Mouse (Mus musculus): ENCODE measurements around the gene Shc2. TPM values are rescaled to one million over a fixed set of nuclear protein-coding genes. Genes with fewer than 3 reads are reported as not detected.

Gene Shc2
- total RNA-seq, 2 experiments from 2014 or later, result 44.0 to 44.8 TPM

DNA sequence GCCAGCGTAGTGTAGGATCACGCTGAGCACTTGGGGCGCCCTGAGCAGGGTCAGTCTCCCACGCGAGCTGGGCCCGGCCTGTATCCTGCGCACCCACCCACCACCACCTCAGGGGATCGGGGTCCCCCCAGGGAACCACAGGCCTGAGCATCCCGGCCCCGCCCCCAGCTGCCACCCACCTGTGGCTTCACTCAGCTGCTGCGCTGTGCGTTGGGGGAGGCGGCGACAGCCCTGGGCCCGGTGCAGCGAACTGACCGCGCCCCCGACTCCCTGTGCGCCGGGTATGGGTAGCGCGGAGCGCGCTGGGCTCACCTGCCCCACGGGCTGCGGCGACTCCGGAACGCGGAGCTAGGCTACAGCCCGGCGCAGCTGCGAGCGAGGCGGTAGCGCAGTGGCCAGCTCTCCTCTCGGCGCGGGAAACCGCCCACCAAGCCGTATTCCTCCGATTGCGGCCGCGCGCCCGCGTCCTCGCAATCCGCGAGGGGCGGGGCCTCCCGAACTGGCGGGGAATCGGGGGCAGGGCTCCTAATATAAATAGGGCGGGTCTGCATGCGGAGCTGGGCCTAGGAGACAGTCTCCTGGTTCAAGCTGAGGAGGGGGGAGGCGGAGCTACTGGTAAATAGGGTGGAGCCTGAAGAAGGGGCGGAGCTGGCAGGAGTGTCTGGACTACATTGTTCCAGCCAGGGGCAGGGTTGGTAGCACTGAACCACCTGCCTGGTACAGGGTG, 24.0 kb downstream of the Shc2 start, which contains the start of gene C2cd4c:
Gene C2cd4c (minus strand): TSS at position 448 of the 727 bp plus-strand sequence.
- DNase-seq, result peak; percentile 75 to 76

GRCm38 (mm10) chr10:79612192-79613135, 25.3 kb downstream of the Shc2 start:
- DNase-seq, result no peak

- no peak for DNase-seq
Measured at GRCm38 (mm10) chr10:79611296-79611695, 26.4 kb downstream of the Shc2 start.

GRCm38 (mm10) chr10:79609276-79609675, 28.4 kb downstream of the Shc2 start:
- no peak for DNase-seq

- no peak for DNase-seq
Measured at GRCm38 (mm10) chr10:79607892-79608291, 29.8 kb downstream of the Shc2 start.

DNA sequence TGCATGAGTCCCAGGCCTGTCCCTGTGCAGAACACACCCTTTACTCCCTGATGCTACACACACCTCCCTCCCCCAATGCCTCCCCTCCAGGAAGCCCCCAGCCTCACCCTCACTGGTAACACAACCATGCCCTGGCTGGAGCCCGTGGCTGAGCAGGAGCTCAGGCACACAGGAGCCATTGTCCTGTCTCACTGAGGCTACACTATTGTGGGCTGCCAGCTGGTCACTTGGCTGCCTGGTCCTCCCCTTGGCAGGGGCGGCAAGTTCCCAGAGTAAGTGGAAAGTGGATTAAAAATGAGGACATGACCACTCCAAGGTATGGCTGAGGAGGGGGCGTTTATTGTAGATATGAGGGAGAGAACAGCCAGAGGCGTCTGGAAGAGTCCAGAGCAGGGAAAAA, 31.2 kb downstream of the Shc2 start:
- no peak for DNase-seq

- DNase-seq, result no peak
Measured at GRCm38 (mm10) chr10:79597936-79598230, 39.8 kb downstream of the Shc2 start.

- peak; percentile 55 to 65 for DNase-seq
Measured at GRCm38 (mm10) chr10:79597051-79597935, 40.4 kb downstream of the Shc2 start.

- DNase-seq, result no peak
Measured at GRCm38 (mm10) chr10:79595590-79595929, 42.2 kb downstream of the Shc2 start.

DNA sequence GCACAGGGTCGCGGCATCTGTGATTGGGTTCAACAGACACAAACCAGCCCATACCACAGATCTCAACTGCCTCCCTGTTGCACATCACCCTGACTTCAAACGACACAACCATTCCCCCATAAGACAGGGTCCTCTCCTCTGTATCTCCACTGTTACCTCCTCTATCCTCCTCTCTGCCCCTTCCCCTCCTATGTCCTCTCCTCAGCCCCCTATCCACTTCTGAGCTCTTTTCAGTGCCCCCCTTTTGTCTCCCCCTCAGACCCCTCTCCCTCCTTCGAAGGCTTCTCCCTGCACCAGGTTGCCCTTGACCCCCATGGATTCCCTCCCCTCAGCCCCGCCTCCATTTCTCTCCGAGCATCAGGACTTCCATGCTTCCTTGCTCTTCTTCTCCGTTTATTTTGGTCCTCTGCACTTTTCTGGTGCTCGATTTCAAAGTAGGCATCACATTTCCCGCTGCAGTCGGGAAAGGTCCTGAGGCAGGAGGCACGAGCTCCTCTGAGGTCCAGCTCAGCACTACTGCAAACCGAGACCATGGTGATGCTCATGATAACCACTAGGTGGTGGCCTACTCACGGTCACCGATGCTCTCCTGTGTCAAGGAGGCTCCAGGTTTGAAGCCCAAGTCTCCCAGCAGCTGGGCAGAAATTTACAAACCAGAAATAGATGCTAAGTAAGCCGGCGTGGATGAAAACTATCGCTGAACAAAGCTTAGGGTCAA, 42.7 kb downstream of the Shc2 start:
- DNase-seq, result peak in 1 of 2 experiments; percentile 56

DNA sequence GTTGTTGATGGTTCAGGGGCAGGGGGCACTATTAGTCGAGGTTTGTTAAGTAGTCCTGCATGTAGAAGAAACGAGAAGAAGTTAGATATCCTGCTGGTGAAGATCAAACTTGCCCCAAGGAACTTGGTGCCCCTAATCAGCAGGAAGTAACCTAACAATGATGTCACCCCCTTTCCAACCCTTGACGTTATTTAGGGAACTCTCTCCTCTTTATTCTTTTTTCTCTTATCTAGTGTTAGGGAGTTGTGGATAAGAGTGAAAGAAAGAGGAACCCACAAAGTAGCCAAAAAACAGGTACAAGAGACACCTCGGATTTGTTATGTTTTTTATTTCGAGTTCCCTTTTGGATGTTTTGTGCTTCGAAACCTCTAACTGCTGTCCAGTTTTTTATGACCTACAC, 43.6 kb downstream of the Shc2 start:
- DNase-seq, result no peak

DNA sequence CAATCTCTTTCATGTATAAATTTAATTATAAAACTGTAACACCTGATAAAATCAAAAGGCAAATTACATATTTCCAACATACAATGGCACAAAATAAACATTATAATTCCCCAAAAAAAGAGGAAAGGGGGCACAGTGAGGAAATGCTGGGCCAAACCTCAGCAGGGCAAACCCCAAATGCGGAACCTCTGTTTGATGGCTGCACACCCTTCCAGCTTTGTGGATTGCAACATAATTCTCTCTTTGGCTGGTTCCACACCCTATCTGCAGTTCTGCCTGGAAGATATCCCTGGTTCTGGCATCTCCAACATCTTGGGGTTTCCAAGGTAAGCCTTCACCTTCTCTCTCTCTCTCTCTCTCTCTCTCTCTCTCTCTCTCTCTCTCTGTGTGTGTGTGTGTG, 47.0 kb downstream of the Shc2 start:
- no peak for DNase-seq

DNA sequence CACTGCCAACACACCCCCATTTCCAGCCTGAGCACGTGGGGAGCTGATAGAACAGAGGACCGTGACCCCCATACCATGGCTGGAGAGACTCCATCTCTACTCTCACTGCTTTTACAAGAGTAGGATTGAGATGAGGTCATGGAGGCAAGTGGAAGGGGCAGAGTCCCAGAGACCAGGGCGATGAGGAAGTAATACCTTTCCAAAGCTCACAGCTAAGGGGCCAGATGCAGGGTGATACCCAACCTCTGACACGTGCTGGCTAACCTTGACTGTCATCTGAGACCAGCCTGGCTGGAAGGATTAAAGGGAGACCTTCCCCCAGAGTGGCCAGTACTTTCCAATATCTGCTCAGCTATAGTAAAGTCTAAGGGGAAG, 50.0 kb downstream of the Shc2 start:
- DNase-seq, result no peak

GRCm38 (mm10) chr10:79587061-79587751, 50.5 kb downstream of the Shc2 start, which contains the start of gene Theg:
Gene Theg, minus strand, starts transcription at chr10:79587331.
- DNase-seq, result no peak

DNA sequence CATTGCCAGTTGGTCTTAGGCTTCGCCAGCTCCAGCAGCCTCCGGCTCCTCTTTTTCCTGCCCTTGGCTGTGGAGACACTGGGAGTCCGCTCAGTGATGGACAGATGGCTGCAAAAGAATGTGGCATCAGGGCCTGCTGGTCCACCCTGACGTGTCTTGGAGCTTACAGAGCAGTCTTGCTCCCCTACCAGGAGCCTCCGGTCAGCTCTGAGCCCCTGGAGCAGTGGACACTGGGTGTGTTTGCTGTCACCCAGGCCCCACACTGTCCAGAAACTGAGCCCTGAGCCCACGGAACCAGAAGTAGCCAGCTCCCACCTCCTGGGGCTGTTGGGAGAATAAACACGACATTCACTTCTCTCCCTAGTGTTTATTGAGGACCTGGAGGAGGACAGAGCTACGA, 51.5 kb downstream of the Shc2 start:
- no peak for DNase-seq

GRCm38 (mm10) chr10:79585723-79586122, 52.0 kb downstream of the Shc2 start:
- no peak for DNase-seq

GRCm38 (mm10) chr10:79585136-79585535, 52.6 kb downstream of the Shc2 start:
- DNase-seq, result no peak

DNA sequence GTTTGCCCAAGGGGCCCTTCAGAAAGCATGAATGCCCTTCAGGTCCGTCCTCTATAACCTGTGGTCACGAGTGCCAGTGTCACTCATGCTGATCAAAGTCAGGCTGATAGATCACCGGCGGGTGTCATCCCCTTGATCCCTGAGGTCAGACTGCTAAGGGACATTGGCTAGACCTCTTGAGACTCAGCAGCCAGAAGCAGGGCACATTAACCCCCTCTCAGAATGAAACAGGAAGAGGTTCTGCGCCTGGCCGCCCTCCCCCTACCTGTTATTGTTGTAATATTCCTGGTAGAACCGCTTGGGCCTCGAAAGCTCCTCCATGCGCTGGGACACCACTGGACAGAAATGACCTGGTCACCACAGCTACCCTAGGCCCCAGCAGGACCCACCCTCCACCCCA, 53.3 kb downstream of the Shc2 start:
- no peak for DNase-seq

DNA sequence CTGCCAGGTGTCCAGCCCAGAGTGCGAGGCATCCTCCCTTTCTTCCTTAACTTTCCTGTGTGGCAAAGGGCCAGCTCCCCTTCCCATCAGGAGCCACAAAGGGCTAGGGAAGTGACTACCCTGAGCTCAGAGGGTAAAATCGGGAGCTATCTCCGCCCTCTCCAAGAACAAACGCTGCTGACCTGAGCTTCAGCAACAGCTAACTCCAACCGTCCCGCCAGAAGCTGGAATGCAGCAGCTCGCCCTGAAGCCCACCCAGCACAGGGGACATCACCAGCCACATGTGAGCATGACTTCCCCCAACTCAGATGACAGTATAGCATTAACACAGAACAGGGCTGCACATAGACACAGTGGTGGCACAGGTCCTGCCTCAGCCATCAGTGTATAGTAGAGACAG, 53.7 kb downstream of the Shc2 start:
- no peak for DNase-seq

- no peak for DNase-seq
Measured at GRCm38 (mm10) chr10:79581501-79581900, 56.2 kb downstream of the Shc2 start.

- peak in 1 of 2 experiments; percentile 19 for DNase-seq
Measured at GRCm38 (mm10) chr10:79580811-79581210, 56.9 kb downstream of the Shc2 start.

Data from layer of hippocampus, postnatal 36 days (tissue).